Mouse (Mus musculus) left cerebral cortex, postnatal 36 days (tissue): ENCODE results near the gene Htr1f. TPM values are rescaled to one million over a fixed set of nuclear protein-coding genes. Genes with fewer than 3 reads are reported as not detected.

Experiments used
- DNase-seq, 2 experiments: peaks; one replicate each; pipeline ENCODE4 v3.0.0; 2021 to 2022; ENCODE audit warnings: low spot score in 2 of 2, mixed read lengths in 1 of 2
- intact Hi-C: fragments of 180-260 bp; cut with DNase I; formaldehyde crosslinking; loops from one replicate; pipeline ENCODE4 v1.15.1; 2025
- microRNA-seq: library from miRNA; unstranded; fragments of <30 nt; microRNA quantifications from one replicate; pipeline ENCODE4 v1.2.0, GENCODE M21; 2022
- total RNA-seq, 2 experiments: library from RNA; stranded (reverse); gene quantifications; 2 replicates each; pipeline ENCODE4 v1.2.3; 2021

Gene Htr1f
- total RNA-seq, 2 experiments from 2014 or later: 6.7 to 7.5 TPM

DNA sequence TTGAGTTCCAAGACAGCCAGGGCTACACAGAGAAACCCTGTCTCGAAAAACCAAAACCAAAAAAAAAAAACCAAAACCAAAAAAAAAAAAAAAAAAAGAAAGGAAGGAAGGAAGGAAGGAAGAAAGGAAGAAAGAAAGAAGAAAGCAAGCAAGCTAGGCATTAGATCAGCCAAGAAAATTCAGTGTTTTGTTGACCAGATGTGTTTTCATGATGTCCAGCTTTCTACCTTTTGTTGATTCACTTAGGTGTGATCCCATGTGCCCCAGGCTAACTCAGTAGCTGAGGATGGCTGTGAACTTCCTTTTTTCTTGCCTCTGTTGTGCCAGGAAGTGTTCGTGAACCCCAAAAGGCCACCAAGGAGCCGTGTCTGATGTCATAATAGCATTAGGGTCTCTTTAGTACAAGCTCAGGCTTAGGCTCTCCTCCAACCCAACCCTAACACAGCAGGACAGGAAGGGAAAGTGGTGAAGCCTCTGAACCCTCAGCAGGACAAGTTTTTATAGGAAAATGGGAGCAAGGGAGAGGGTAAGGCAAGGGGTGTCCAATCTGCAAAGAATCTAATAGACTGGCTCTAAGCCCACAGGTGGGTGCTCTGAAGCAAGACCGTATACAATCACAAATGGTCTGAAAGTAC, 228.9 kb downstream of the Htr1f start:
- intact Hi-C loops: no loop called here
- DNase-seq: no peak

DNA sequence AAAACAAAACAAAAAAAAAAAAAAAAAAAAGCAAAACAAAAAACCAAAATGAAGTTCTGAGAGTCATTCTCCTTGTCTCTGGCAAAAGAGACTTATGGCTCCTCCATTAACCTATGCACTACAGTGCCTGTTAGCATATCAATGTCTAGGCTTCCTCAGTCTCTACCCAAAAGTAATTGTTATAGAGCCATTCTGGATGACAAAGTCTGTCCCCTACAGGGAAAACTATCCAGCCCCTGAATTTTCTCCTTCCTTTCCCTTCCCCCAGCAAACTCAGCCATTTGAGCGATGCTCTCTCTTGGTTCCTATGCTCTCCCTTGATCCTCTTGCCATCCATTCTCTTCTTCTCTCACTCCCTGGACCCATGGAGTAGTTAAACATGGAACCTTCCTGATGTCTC, 229.8 kb downstream of the Htr1f start:
- no peak for DNase-seq
- intact Hi-C loops: no loop called here

DNA sequence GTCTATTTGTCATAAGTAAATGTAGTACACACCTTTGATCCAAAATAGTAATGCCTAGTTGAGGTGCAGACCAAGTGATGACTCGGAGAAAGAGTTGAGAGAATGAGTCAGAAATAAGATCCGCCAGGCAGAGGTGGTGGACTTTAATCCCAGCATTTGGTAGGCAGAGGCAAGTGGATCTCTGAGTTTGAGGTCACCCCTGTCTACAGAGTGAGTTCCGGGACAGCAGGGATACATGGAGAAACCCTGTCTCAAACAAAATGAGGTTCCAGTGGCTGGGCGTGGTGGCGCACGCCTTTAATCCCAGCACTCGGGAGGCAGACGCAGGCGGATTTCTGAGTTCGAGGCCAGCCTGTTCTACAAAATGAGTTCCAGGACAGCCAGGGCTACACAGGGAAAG, 230.3 kb downstream of the Htr1f start:
- DNase-seq: no peak
- intact Hi-C loops: no loop called here

Small RNA genes within 50 kb of the gene (microRNA-seq; reads per million reads assigned to microRNA genes)
- not detected for gene Gm23374
